ENCODE assay signal across 7 mouse cellular contexts in genomic region chr16:21793875-21794696, GRCm38 (mm10). TPM values are rescaled to one million over a fixed set of nuclear protein-coding genes. Genes with fewer than 3 reads are reported as not detected.
DNase-seq lines count a peak whose midpoint lies in the region; ATAC-seq and TF ChIP-seq lines count a peak whose summit lies in the region.

Gene Map3k13 (plus strand): TSS chr16:21794346.

- peak; percentile 98 for ATAC-seq in embryonic facial prominence, embryonic 11.5 days (replicated peaks; ENCODE audit: insufficient number of reproducible peaks, low FRiP score, low TSS enrichment, low read depth)
- peak; percentile 93 for ATAC-seq in limb, embryonic 12.5 days (ENCODE audit: insufficient number of reproducible peaks, insufficient read depth, low FRiP score, low TSS enrichment, low read depth)
- ATAC-seq in midbrain, embryonic 15.5 days (replicated peaks), result peak; percentile 99

- H3K36me3 ChIP-seq in embryonic facial prominence, embryonic 11.5 days (replicated peaks; ENCODE audit: control insufficient read depth, insufficient read depth, low read depth, low read length), result no peaks in the 10 kb centered on the region
- no peaks in the 10 kb centered on the region; the same call in 1 of the 2 replicates for H3K36me3 ChIP-seq in kidney, adult 2 months (ENCODE audit: control insufficient read depth, insufficient read depth, low read length)
- H3K36me3 ChIP-seq in limb, embryonic 12.5 days, result peaks cover under 1% of the 10 kb centered on the region; the same call in 1 of the 2 replicates
- peaks cover under 1% of the 10 kb centered on the region; the same call in 1 of the 2 replicates for H3K36me3 ChIP-seq in midbrain, embryonic 15.5 days (replicated peaks)
- no peaks in the 10 kb centered on the region; the same call in 1 of the 2 replicates for H3K36me3 ChIP-seq in spleen, adult 2 months (ENCODE audit: control insufficient read depth, insufficient read depth, low read length)

- no peaks in the 10 kb centered on the region for H3K27me3 ChIP-seq in embryonic facial prominence, embryonic 11.5 days (ENCODE audit: control insufficient read depth, insufficient read depth, low read length)
- H3K27me3 ChIP-seq in kidney, adult 2 months (replicated peaks; ENCODE audit: control insufficient read depth, insufficient read depth, low read length), result no peaks in the 10 kb centered on the region
- H3K27me3 ChIP-seq in limb, embryonic 12.5 days, result no peaks in the 10 kb centered on the region
- no peaks in the 10 kb centered on the region for H3K27me3 ChIP-seq in midbrain, embryonic 15.5 days (replicated peaks)
- no peaks in the 10 kb centered on the region for H3K27me3 ChIP-seq in spleen, adult 2 months (ENCODE audit: control insufficient read depth, insufficient read depth, low read length)

- TF ChIP-seq POLR2A in kidney, adult 2 months (IDR thresholded peaks at IDR 0.05; ENCODE audit: low read depth, low read length), result peak; percentile 80
- TF ChIP-seq POLR2A in spleen, adult 2 months (IDR thresholded peaks at IDR 0.05; ENCODE audit: low read depth, low read length), result peak; percentile 58

- no peak for TF ChIP-seq CTCF in kidney, adult 2 months (conservative IDR thresholded peaks at IDR 0.05; ENCODE audit: insufficient read depth, insufficient read length, low read depth, low read length)
- TF ChIP-seq CTCF in spleen, adult 2 months (IDR thresholded peaks at IDR 0.05; ENCODE audit: extremely low read depth, insufficient read depth, insufficient read length, insufficient replicate concordance), result no peak

- H3K9me3 ChIP-seq in embryonic facial prominence, embryonic 11.5 days (replicated peaks; ENCODE audit: control insufficient read depth, low read length), result no peaks in the 10 kb centered on the region
- H3K9me3 ChIP-seq in limb, embryonic 12.5 days, result 0 out of 2 replicates have a peak, but pooled peaks cover under 1% of the 10 kb centered on the region
- no peaks in the 10 kb centered on the region for H3K9me3 ChIP-seq in midbrain, embryonic 15.5 days

- H3K4me1 ChIP-seq in embryonic facial prominence, embryonic 11.5 days (ENCODE audit: control insufficient read depth, insufficient read depth, low read length), result no peaks in the 10 kb centered on the region
- peaks cover 6% of the 10 kb centered on the region; the same call in 1 of the 2 replicates for H3K4me1 ChIP-seq in kidney, adult 2 months (ENCODE audit: control insufficient read depth, insufficient read depth, low read length)
- peaks cover 5% of the 10 kb centered on the region for H3K4me1 ChIP-seq in limb, embryonic 12.5 days (replicated peaks)
- peaks cover 17% of the 10 kb centered on the region for H3K4me1 ChIP-seq in midbrain, embryonic 15.5 days
- no peaks in the 10 kb centered on the region; the same call in 1 of the 2 replicates for H3K4me1 ChIP-seq in spleen, adult 2 months (ENCODE audit: control insufficient read depth, insufficient read depth, insufficient read length)

- H3K9ac ChIP-seq in embryonic facial prominence, embryonic 11.5 days (replicated peaks; ENCODE audit: low read length), result peak within 1 kb of the TSS; percentile 73
- peak within 1 kb of the TSS; percentile 68 for H3K9ac ChIP-seq in limb, embryonic 12.5 days (replicated peaks)
- peak within 1 kb of the TSS; percentile 90 for H3K9ac ChIP-seq in midbrain, embryonic 15.5 days

- DNase-seq in adrenal gland, postnatal 14 days, result peak; percentile 97
- peak; percentile 97 for DNase-seq in embryonic facial prominence, embryonic 11.5 days (ENCODE audit: low spot score)
- DNase-seq in heart, adult 18-20 months, result peak; percentile 96 to 97
- peak; percentile 96 for DNase-seq in kidney, adult 2 months
- peak; percentile 86 to 96 for DNase-seq in spleen, adult 2 months (ENCODE audit: low read depth in 1 of 2, low spot score in 2 of 2)

- H3K4me3 ChIP-seq in embryonic facial prominence, embryonic 11.5 days (ENCODE audit: low read depth, low read length), result peak within 1 kb of the TSS; percentile 81
- H3K4me3 ChIP-seq in kidney, adult 2 months (ENCODE audit: insufficient read depth, low read depth, low read length), result peak within 1 kb of the TSS; percentile 90
- peak within 1 kb of the TSS; percentile 73 for H3K4me3 ChIP-seq in limb, embryonic 12.5 days (replicated peaks)
- H3K4me3 ChIP-seq in midbrain, embryonic 15.5 days, result peak within 1 kb of the TSS; percentile 93
- H3K4me3 ChIP-seq in spleen, adult 2 months (ENCODE audit: extremely low read depth, insufficient read depth, insufficient read length), result peak within 1 kb of the TSS; percentile 89

- 0 out of 2 replicates have a peak within 1 kb of the TSS, but pooled peaks have one; percentile 41 for H3K27ac ChIP-seq in embryonic facial prominence, embryonic 11.5 days (replicated peaks; ENCODE audit: low read depth, low read length)
- peak within 1 kb of the TSS; percentile 82 for H3K27ac ChIP-seq in kidney, adult 2 months (ENCODE audit: insufficient read depth, low read depth, low read length)
- H3K27ac ChIP-seq in limb, embryonic 12.5 days, result peak within 1 kb of the TSS; percentile 76
- peak within 1 kb of the TSS; percentile 86 for H3K27ac ChIP-seq in midbrain, embryonic 15.5 days
- peak within 1 kb of the TSS; percentile 90 for H3K27ac ChIP-seq in spleen, adult 2 months (ENCODE audit: insufficient read depth, low read length)

- 2% methylated on average over 47 of the region's 47 CpGs for WGBS in embryonic facial prominence, embryonic 11.5 days
- WGBS in kidney, adult 2 months, result 1% methylated on average over 47 of the region's 47 CpGs
- 3% methylated on average over 47 of the region's 47 CpGs for WGBS in limb, embryonic 12.5 days
- WGBS in midbrain, embryonic 15.5 days, result 2% methylated on average over 47 of the region's 47 CpGs
- 1% methylated on average over 47 of the region's 47 CpGs for WGBS in spleen, adult 2 months

- peak within 1 kb of the TSS; percentile 84 for H3K4me2 ChIP-seq in embryonic facial prominence, embryonic 11.5 days (ENCODE audit: low read depth, low read length)
- H3K4me2 ChIP-seq in limb, embryonic 12.5 days, result peak within 1 kb of the TSS; percentile 80
- peak within 1 kb of the TSS; percentile 79 for H3K4me2 ChIP-seq in midbrain, embryonic 15.5 days

RNA-seq across cellular contexts. Expression of gene Map3k13, which starts in this region (rescaled TPM):
- 0.94 and 2.0 TPM in 2 replicates for total RNA-seq in adrenal gland, postnatal 14 days (2021)
- polyA plus RNA-seq in embryonic facial prominence, embryonic 11.5 days (2014; fragmentation: Nextera tagmentation; extraction: Ambion mirVana), result 1.4 and 2.3 TPM in 2 replicates
- under 1 TPM; 0.77 to 0.87 TPM for total RNA-seq in heart, adult 18-20 months (2021)
- 4.6 and 4.8 TPM in 2 replicates for polyA plus RNA-seq in kidney, adult 2 months (2012; rRNA removed)
- 1.1 and 1.2 TPM in 2 replicates for polyA plus RNA-seq in limb, embryonic 12.5 days (2016; fragmentation: Nextera tagmentation; extraction: Ambion mirVana)
- polyA plus RNA-seq in midbrain, embryonic 15.5 days (2015; fragmentation: Nextera tagmentation; extraction: Ambion mirVana), result 7.0 and 7.5 TPM in 2 replicates
- polyA plus RNA-seq in spleen, adult 2 months (2012; rRNA removed), result 0.16 and 0.20 TPM in 2 replicates

Comparison
In these comparisons a context has a peak if more than half of its experiments do, and no peak if none do; other contexts are left out.
1. Peak in every context shown above with its lines: DNase-seq, ATAC-seq, H3K4me3 ChIP-seq and H3K27ac ChIP-seq.
2. Peak in DNase-seq in heart, adult 18-20 months; RNA of the gene not detected or under 1 TPM.
3. Peak in DNase-seq, H3K4me3 ChIP-seq and H3K27ac ChIP-seq in spleen, adult 2 months; RNA of the gene not detected or under 1 TPM.